In the genomic region with DNA sequence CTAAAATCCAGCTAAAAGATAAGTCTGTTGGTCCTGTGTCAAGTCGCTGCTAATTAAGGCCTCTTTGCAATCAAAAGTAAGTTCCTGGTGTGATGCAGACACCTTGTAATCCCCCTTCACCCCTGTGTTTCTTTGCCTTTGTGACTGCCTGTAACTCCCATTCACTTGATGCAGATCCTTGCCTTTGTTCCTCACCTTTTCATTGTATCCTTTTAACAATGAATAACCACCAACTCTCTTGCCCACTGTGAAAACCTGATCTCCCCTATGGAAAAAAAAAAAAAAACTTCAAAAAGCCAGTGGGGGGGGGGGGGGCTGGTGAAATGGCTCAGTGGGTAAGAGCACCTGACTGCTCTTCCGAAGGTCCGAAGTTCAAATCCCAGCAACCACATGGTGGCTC, we compare ENCODE assay signal across 25 mouse cellular contexts.
"Had no signal": no experiment of that assay in that cellular context is flagged by ENCODE, and none has a peak within 500 bp of the region (broad histone marks: within the 10 kb centered on the region; RNA-seq: fewer than 3 reads in every experiment).

No protein-coding gene starts in this region.

- DNase-seq: cerebellum, adult 9-10 months; cerebellum, adult 9-11 months; cerebellum, postnatal 10 days; cerebellum, postnatal 14 days; cerebellum, postnatal 25 days; cerebellum, postnatal 36 days; embryo, embryonic 11 days; forebrain, postnatal 0 days; gastrocnemius, adult 2 months; gastrocnemius, postnatal 10 days; gastrocnemius, postnatal 14 days; gastrocnemius, postnatal 25 days; gastrocnemius, postnatal 36 days; heart, adult 11 months; heart, adult 18-20 months; heart, adult 2 months had no signal

- H3K9me3 ChIP-seq: embryonic facial prominence, embryonic 10.5 days; embryonic facial prominence, embryonic 12.5 days; embryonic facial prominence, embryonic 13.5 days; embryonic facial prominence, embryonic 15.5 days; forebrain, embryonic 10.5 days; forebrain, embryonic 12.5 days; forebrain, embryonic 13.5 days; forebrain, embryonic 15.5 days had no signal

- H3K27ac ChIP-seq: embryonic facial prominence, embryonic 10.5 days; embryonic facial prominence, embryonic 12.5 days; embryonic facial prominence, embryonic 13.5 days; embryonic facial prominence, embryonic 15.5 days; forebrain, embryonic 10.5 days; forebrain, embryonic 12.5 days; forebrain, embryonic 13.5 days; forebrain, embryonic 15.5 days; gastrocnemius, adult 2 months; heart, adult 2 months had no signal

- H3K9ac ChIP-seq: embryonic facial prominence, embryonic 12.5 days; embryonic facial prominence, embryonic 13.5 days; embryonic facial prominence, embryonic 15.5 days; forebrain, embryonic 12.5 days; forebrain, embryonic 13.5 days; forebrain, embryonic 15.5 days; forebrain, postnatal 0 days had no signal

- H3K36me3 ChIP-seq: embryonic facial prominence, embryonic 10.5 days; embryonic facial prominence, embryonic 12.5 days; embryonic facial prominence, embryonic 13.5 days; embryonic facial prominence, embryonic 15.5 days; forebrain, embryonic 10.5 days; forebrain, embryonic 12.5 days; forebrain, embryonic 15.5 days had no signal

- H3K4me3 ChIP-seq: embryonic facial prominence, embryonic 10.5 days; embryonic facial prominence, embryonic 12.5 days; embryonic facial prominence, embryonic 13.5 days; embryonic facial prominence, embryonic 15.5 days; erythroblast, embryonic 14.5 days; forebrain, embryonic 10.5 days; forebrain, embryonic 12.5 days; forebrain, embryonic 13.5 days; forebrain, embryonic 15.5 days; gastrocnemius, adult 2 months; heart, adult 2 months had no signal

- H3K4me1 ChIP-seq: embryonic facial prominence, embryonic 10.5 days; embryonic facial prominence, embryonic 12.5 days; embryonic facial prominence, embryonic 13.5 days; embryonic facial prominence, embryonic 15.5 days; forebrain, embryonic 13.5 days; forebrain, embryonic 15.5 days had no signal
